Mouse (Mus musculus) heart, postnatal 0 days (tissue): ENCODE data around the gene Mid1. TPM values are rescaled to one million over a fixed set of nuclear protein-coding genes. Genes with fewer than 3 reads are reported as not detected.
"Not testable (repeated sequence)": the region's sequence is repeated elsewhere in the genome, so short reads cannot be mapped to it uniquely, and the experiment has no call there.

Experiments used
- ATAC-seq: fragments of 200-750 bp; cut with Nextera tagmentation; 2 replicates; pipeline ENCODE4 v1.8.0; 2017; ENCODE audit warnings: low read depth, moderate number of reproducible peaks, moderate library complexity; ENCODE audit not compliant: insufficient read depth
- DNase-seq: peaks from one replicate; pipeline ENCODE4 v3.0.0-alpha.2; 2016; ENCODE audit warnings: low spot score
- H3K27ac ChIP-seq: fragments of 300-500 bp; sonication (generic); 2 replicates; pipeline ENCODE4 v1.5.1; 2014; ENCODE audit warnings: low read depth, mild to moderate bottlenecking
- H3K27me3 ChIP-seq: fragments of 300-500 bp; sonication (generic); 2 replicates; pipeline ENCODE4 v1.6.1; 2014; ENCODE audit warnings: low read length, mixed read lengths; ENCODE audit not compliant: control insufficient read depth, insufficient read depth
- H3K36me3 ChIP-seq: fragments of 300-500 bp; sonication (generic); replicated peaks from 2 replicates; pipeline ENCODE4 v1.6.1; 2014; ENCODE audit warnings: low read length, mixed read lengths; ENCODE audit not compliant: control insufficient read depth, insufficient read depth
- H3K4me1 ChIP-seq: fragments of 300-500 bp; sonication (generic); 2 replicates; pipeline ENCODE4 v1.6.1; 2014; ENCODE audit warnings: antibody characterized with exemption; ENCODE audit not compliant: control insufficient read depth, insufficient read depth
- H3K4me2 ChIP-seq: fragments of 300-500 bp; sonication (generic); 2 replicates; pipeline ENCODE4 v1.6.1; 2014; ENCODE audit warnings: low read depth, mild to moderate bottlenecking, low read length, moderate library complexity
- H3K4me3 ChIP-seq: fragments of 300-500 bp; sonication (generic); 2 replicates; pipeline ENCODE4 v1.5.1; 2014; ENCODE audit warnings: low read depth, low read length
- H3K9ac ChIP-seq: fragments of 300-500 bp; sonication (generic); replicated peaks from 2 replicates; pipeline ENCODE4 v1.6.1; 2014; ENCODE audit warnings: low read depth, low read length, mixed read lengths
- H3K9me3 ChIP-seq: fragments of 300-500 bp; sonication (generic); replicated peaks from 2 replicates; pipeline ENCODE4 v1.6.1; 2016; ENCODE audit warnings: low read length; ENCODE audit not compliant: control insufficient read depth
- CTCF ChIP-seq: IDR thresholded peaks from 2 replicates; pipeline ENCODE4 v1.5.1; 2016; ENCODE audit warnings: antibody characterized with exemption, control low read depth, low read depth
- WGBS: fragments of 180-500 bp; shearing (Covaris S2); extraction: QIAGEN DNeasy Blood & Tissue Kit; methylation state at CpG from one replicate; pipeline ENCODE4 v1.1.7; 2014; 5-methylcytosine and 5-hydroxymethylcytosine counted together
- polyA plus RNA-seq: library from polyadenylated mRNA; unstranded; fragments of >200 nt; fragmentation: Nextera tagmentation; extraction: Ambion mirVana; gene quantifications from 2 replicates; pipeline ENCODE4 v1.2.1, GENCODE M21; 2015
- total RNA-seq: library from RNA; depleted of rRNA; stranded (reverse); fragments of >200 nt; gene quantifications from 2 replicates; pipeline ENCODE4 v1.2.3, GENCODE M21; 2014; ENCODE audit warnings: low replicate concordance; rRNA removed

Mid1 gene
- total and polyA plus RNA-seq, 2 experiments from 2014 or later: 2.8 to 10.6 TPM

DNA sequence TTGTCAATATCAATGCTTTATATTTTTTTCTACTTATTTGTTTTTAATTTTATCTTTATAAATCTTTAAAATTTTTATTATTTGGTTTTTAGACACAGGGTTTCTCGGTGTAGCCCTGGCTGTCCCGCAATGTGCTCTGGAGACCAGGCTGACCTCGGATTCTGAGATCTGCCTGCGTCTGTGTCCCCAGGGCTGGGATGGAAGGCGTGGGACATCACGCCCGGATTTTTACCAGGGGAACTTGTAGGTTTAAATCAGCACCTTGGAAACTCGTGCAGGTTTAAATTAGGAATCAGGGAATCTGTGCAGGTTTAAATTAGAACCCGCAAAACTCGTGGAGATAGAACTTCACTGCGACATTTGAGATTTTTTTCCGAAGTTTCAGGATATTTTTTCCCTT lies 336.2 kb downstream of the Mid1 start:
- TF ChIP-seq CTCF: peak; percentile 24; the same call in 1 of the 2 replicates
- not testable (repeated sequence) for H3K4me2 ChIP-seq, H3K4me1 ChIP-seq, ATAC-seq, H3K27ac ChIP-seq, H3K9ac ChIP-seq, H3K4me3 ChIP-seq, H3K27me3 ChIP-seq
- Histone ChIP-seq H3K9me3 (peaks cover 17% of the 10 kb centered on the region), H3K36me3 (peaks cover 28% of the 10 kb centered on the region)
- peak; percentile 5 for DNase-seq
- 67% methylated on average over 12 of the region's 12 CpGs for WGBS

DNA sequence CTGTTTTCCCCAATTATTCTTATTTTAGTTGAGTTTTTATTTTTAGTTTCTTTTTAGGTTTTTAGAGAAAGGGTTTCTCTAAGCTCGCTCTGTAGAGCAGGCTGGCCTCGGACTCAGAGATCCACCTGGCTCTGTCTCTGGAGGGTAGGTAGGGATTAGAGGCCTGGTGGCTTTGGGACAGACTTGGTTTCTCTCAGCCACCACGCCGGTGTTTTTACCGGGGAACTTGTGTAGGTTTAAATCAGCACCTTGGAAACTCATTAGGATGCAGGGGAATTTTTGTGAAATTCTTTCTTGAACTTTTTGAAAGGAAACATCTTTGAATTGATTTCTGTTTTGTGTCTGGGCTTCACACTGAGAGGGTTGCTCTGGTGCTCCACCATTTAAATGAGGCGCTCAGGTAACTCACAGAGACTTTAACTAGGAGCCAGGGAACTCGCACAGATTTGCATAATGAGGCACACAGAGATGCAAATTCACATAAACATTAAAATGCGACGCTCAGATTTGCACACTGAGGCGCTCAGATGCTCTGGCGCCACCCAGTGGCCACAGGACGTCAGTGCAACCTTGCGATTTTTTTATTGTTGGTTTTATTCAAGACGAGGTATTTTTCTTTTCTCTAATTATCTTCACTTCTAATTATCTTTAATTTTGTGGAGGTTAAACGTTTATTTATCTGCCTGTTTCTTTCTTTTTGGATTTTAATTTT lies 336.9 kb downstream of the Mid1 start:
- not testable (repeated sequence) for H3K9ac ChIP-seq, ATAC-seq, H3K27ac ChIP-seq, H3K4me1 ChIP-seq, H3K4me3 ChIP-seq, H3K27me3 ChIP-seq, H3K4me2 ChIP-seq
- peaks cover 28% of the 10 kb centered on the region for H3K36me3 ChIP-seq
- 55% methylated on average over 15 of the region's 15 CpGs for WGBS
- peak; percentile 53 for DNase-seq
- TF ChIP-seq CTCF: peak; percentile 86
- peaks cover 17% of the 10 kb centered on the region for H3K9me3 ChIP-seq

Other genes starting within 250 kb of the Mid1 start
- not detected in 2 replicates for gene 4933400A11Rik, start 94.4 kb downstream of the Mid1 start, total RNA-seq
- 0.27 TPM in 2 replicates for gene 4933400A11Rik, start 94.4 kb downstream of the Mid1 start, polyA plus RNA-seq